Mouse (Mus musculus) liver, embryonic 16.5 days (tissue): ENCODE data around the gene Usp29. TPM values are rescaled to one million over a fixed set of nuclear protein-coding genes. Genes with fewer than 3 reads are reported as not detected.
"Not testable (repeated sequence)": the region's sequence is repeated elsewhere in the genome, so short reads cannot be mapped to it uniquely, and the experiment has no call there.

Experiments
- ATAC-seq: fragments of 200-750 bp; cut with Nextera tagmentation; 2 replicates; pipeline ENCODE4 v1.8.0; 2017; ENCODE audit warnings: low read depth, mild to moderate bottlenecking, moderate number of reproducible peaks, moderate library complexity
- H3K27ac ChIP-seq: fragments of 300-500 bp; sonication (generic); 2 replicates; pipeline ENCODE4 v1.5.1; 2014; ENCODE audit warnings: mild to moderate bottlenecking, low read length
- H3K27me3 ChIP-seq: fragments of 300-500 bp; sonication (generic); 2 replicates; pipeline ENCODE4 v1.6.1; 2014; ENCODE audit warnings: low read depth, low read length, mixed read lengths; ENCODE audit not compliant: control insufficient read depth, insufficient read depth
- H3K36me3 ChIP-seq: fragments of 300-500 bp; sonication (generic); 2 replicates; pipeline ENCODE4 v1.6.1; 2014; ENCODE audit warnings: mild to moderate bottlenecking; ENCODE audit not compliant: control insufficient read depth, insufficient read depth
- H3K4me1 ChIP-seq: fragments of 300-500 bp; sonication (generic); 2 replicates; pipeline ENCODE4 v1.6.1; 2014; ENCODE audit warnings: low read depth, low read length, mixed read lengths; ENCODE audit not compliant: control insufficient read depth
- H3K4me2 ChIP-seq: fragments of 300-500 bp; sonication (generic); 2 replicates; pipeline ENCODE4 v1.6.1; 2014; ENCODE audit warnings: low read depth, low read length, mixed read lengths
- H3K4me3 ChIP-seq: fragments of 300-500 bp; sonication (generic); 2 replicates; pipeline ENCODE4 v1.5.1; 2014; ENCODE audit warnings: low read depth, mild to moderate bottlenecking, low read length
- H3K9ac ChIP-seq: fragments of 300-500 bp; sonication (generic); 2 replicates; pipeline ENCODE4 v1.6.1; 2014; ENCODE audit warnings: low read depth, low read length
- H3K9me3 ChIP-seq: fragments of 300-500 bp; sonication (generic); replicated peaks from 2 replicates; pipeline ENCODE4 v1.6.1; 2016; ENCODE audit warnings: low read length; ENCODE audit not compliant: control insufficient read depth
- WGBS: fragments of 180-500 bp; shearing (Covaris S2); extraction: QIAGEN DNeasy Blood & Tissue Kit; methylation state at CpG from one replicate; pipeline ENCODE4 v1.1.7; 2014; ENCODE audit not compliant: insufficient replicate concordance; 5-methylcytosine and 5-hydroxymethylcytosine counted together
- polyA plus RNA-seq: library from polyadenylated mRNA; unstranded; fragments of >200 nt; fragmentation: Nextera tagmentation; extraction: Ambion mirVana; gene quantifications from 2 replicates; pipeline ENCODE4 v1.2.1, GENCODE M21; 2015

The Usp29 gene
- polyA plus RNA-seq, 1 experiment from 2014 or later = 2.0 TPM

DNA sequence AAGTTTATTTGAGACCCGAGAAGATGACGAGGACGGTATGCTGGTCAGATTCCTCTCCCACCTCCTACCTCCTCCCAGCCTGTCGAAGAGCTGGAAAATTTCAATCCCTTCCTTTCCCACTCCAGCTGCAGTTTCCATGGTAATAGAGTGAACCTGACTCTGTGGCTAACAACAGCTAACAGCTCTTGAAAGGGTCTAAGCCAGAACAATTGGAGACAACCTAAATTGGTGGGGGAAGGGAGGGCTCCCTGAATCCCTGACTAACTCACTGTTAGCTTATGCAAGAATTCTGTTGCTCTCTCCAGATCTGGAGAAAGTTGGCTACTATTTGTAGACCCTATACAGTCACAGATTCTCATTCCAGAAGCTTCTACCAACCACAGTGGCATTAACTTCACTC lies 23.1 kb downstream of the Usp29 start:
- Histone ChIP-seq H3K4me1 (no peaks in the 10 kb centered on the region), H3K4me2 (no peak overlapping the region), H3K4me3 (no peak overlapping the region), H3K27ac (no peak overlapping the region), H3K9me3 (no peaks in the 10 kb centered on the region), H3K27me3 (no peaks in the 10 kb centered on the region), H3K36me3 (no peaks in the 10 kb centered on the region), H3K9ac (no peak overlapping the region)
- WGBS = 35% methylated on average over 4 of the region's 4 CpGs
- no peak for ATAC-seq

DNA sequence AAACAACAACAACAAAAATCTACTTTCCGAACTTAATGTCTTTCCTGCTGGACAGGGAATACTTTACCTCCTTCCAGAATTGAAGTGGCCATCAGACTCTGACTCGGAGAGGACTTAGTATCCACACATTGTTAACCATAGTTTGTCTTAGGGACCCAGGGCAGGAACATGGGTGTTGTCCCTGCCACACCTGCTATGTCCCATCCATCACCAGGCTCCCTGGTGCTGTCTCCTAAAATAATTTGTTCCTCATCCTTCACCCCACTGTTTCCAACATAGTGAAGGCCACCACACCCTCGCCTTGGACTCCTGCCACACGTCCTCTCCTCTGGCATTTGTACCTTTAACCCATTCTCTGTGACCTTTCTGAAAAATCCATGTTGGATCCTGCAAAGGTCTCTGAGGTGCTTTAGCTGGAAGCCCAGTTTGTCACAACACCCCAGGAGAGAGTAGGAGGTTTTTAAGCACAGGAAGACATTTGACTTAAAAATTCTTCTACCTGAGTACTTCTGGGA lies 26.5 kb downstream of the Usp29 start:
- WGBS = 40% methylated on average over 4 of the region's 4 CpGs
- no peak overlapping the region for H3K27ac ChIP-seq

DNA sequence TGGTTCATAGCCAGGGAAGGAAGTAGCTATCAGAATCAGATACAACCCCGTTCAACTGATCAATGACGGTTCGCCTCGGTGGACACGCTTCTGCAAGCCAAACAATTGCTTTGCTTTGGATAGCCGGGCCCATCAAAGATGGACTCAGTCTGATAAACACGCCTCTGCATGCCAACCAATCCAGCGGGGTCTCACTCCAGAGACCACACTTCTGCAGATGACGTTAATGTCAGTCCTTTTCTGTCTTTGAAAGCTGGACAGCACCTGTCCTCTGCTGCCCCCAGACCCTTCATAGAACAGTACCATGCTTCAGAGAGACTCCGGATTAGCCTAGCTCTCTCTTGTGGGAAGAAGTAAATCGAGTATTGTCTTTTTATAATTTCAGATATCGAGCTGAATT lies 29.3 kb downstream of the Usp29 start:
- H3K27ac ChIP-seq = no peak overlapping the region
- WGBS = 64% methylated on average over 12 of the region's 12 CpGs
- H3K27me3 ChIP-seq = no peaks in the 10 kb centered on the region
- H3K9ac ChIP-seq = no peak overlapping the region
- H3K4me2 ChIP-seq = no peak overlapping the region
- no peaks in the 10 kb centered on the region for H3K9me3 ChIP-seq
- no peaks in the 10 kb centered on the region for H3K4me1 ChIP-seq
- ATAC-seq = no peak
- no peaks in the 10 kb centered on the region for H3K36me3 ChIP-seq
- no peak overlapping the region for H3K4me3 ChIP-seq

More for the DNA sequence above, 26.5 kb downstream of the Usp29 start:
- no peaks in the 10 kb centered on the region for H3K9me3 ChIP-seq
- H3K27me3 ChIP-seq = no peaks in the 10 kb centered on the region
- no peaks in the 10 kb centered on the region for H3K4me1 ChIP-seq
- no peaks in the 10 kb centered on the region for H3K36me3 ChIP-seq
- no peak overlapping the region for H3K4me2 ChIP-seq
- H3K9ac ChIP-seq = no peak overlapping the region
- peak; percentile 83 for ATAC-seq
- no peak overlapping the region for H3K4me3 ChIP-seq

GRCm38 (mm10) chr7:6760170-6760569 lies 29.8 kb downstream of the Usp29 start:
- no peak overlapping the region for H3K9ac ChIP-seq
- no peaks in the 10 kb centered on the region for H3K4me1 ChIP-seq
- WGBS = 57% methylated on average over 6 of the region's 6 CpGs
- H3K36me3 ChIP-seq = no peaks in the 10 kb centered on the region
- H3K4me3 ChIP-seq = no peak overlapping the region
- H3K27me3 ChIP-seq = no peaks in the 10 kb centered on the region
- no peak overlapping the region for H3K27ac ChIP-seq
- no peaks in the 10 kb centered on the region for H3K9me3 ChIP-seq
- ATAC-seq = no peak
- H3K4me2 ChIP-seq = no peak overlapping the region

DNA sequence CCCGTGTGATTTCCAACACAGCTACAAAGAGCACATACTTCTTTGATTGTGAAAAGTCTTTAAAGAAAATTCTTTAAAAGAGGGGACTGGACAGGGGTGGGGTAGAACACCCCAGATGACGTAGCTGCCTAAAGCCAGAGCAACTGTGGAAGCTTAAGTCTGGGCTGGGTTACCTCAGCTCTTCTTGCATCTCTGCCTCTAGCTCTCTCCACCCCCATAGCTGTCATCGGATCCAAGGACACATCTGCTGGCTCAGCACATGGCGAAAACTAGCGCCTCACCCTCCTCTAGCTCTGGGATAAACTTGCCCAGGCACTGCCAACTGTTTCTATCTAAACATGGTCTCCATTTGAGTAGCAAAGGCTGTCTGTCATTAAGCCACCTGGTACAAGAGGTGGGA lies 34.9 kb downstream of the Usp29 start:
- no peaks in the 10 kb centered on the region for H3K27me3 ChIP-seq
- H3K4me3 ChIP-seq = no peak overlapping the region
- no peak overlapping the region for H3K9ac ChIP-seq
- WGBS = 57% methylated on average over 5 of the region's 5 CpGs
- H3K27ac ChIP-seq = no peak overlapping the region
- H3K4me1 ChIP-seq = no peaks in the 10 kb centered on the region
- no peaks in the 10 kb centered on the region for H3K36me3 ChIP-seq
- ATAC-seq = no peak
- H3K9me3 ChIP-seq = no peaks in the 10 kb centered on the region
- H3K4me2 ChIP-seq = no peak overlapping the region

- no peaks in the 10 kb centered on the region for H3K27me3 ChIP-seq
- H3K9me3 ChIP-seq = no peaks in the 10 kb centered on the region
- H3K4me1 ChIP-seq = no peaks in the 10 kb centered on the region; the same call in 1 of the 2 replicates
- H3K4me2 ChIP-seq = no peak overlapping the region
- ATAC-seq = peak; percentile 90
- H3K27ac ChIP-seq = peak overlapping the region; percentile 69
- H3K36me3 ChIP-seq = no peaks in the 10 kb centered on the region
- 13% methylated on average over 8 of the region's 8 CpGs for WGBS
- no peak overlapping the region for H3K4me3 ChIP-seq
- no peak overlapping the region for H3K9ac ChIP-seq
Observed at GRCm38 (mm10) chr7:6770286-6770685, 39.9 kb downstream of the Usp29 start.

GRCm38 (mm10) chr7:6773865-6774413 lies 43.6 kb downstream of the Usp29 start:
- 56% methylated on average over 11 of the region's 11 CpGs for WGBS
- not testable (repeated sequence) for H3K4me2 ChIP-seq, H3K9ac ChIP-seq, H3K4me3 ChIP-seq, ATAC-seq, H3K36me3 ChIP-seq, H3K9me3 ChIP-seq, H3K27me3 ChIP-seq, H3K27ac ChIP-seq, H3K4me1 ChIP-seq

DNA sequence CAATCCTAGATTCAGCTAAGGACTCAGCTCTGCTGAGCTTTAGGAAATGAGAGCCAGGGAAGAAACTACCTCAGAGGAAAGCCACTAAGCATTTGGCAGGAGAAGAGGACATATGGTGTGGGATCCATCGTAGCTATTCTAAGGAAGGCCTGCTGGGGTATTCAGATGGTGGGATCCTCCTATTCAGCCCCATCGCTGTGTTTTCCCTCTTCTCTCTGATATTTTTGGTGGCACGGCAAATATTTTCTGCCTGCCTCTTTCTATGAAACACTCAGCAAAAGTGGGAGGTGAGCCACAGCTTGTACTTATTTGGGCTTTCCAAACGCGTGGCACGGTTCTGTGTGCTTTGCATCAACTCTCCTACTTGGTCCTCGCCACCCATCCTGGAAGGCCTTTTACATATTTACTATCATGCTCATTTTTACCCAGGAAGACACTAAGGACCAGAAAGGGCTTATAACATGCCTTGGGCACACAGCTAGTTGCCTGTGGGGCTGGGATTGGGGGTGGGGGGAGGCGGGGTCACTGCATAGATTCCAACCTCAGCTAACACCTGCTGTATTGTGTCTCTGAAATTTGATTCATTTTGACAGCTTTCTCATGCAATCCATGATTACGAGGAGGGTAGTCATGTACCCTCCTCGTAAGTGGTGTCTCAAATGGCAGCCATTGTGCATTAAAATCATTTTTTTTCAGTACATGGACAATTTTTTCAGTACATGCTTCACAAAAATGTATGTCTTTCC lies 46.1 kb downstream of the Usp29 start:
- Histone ChIP-seq H3K36me3 (no peaks in the 10 kb centered on the region), H3K27ac (no peak overlapping the region)

DNA sequence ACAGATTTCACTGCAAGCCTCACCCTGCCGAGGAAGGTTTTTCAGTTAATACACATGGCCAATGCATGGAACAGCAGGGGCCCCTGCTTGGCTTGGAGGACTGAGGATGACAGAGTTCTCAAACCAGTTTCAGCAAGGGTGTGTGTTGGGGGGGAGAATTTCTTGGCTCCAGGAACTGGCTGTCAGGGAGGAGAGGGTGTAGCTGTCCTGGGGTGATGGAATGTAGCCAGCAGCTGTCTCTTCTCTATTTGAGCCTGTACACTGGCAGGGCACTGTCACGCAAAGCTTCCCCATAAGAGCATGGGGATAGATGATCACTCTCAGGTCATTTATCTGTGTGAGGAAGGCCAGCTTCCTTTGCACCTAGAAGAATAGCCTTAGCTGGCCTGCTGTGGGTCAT lies 46.7 kb downstream of the Usp29 start:
- no peak for ATAC-seq
- H3K27ac ChIP-seq = no peak overlapping the region; the same call in 1 of the 2 replicates

More for the DNA sequence above, 46.1 kb downstream of the Usp29 start:
- Histone ChIP-seq H3K9ac (no peak overlapping the region), H3K4me2 (no peak overlapping the region), H3K4me1 (no peaks in the 10 kb centered on the region; the same call in 1 of the 2 replicates), H3K4me3 (no peak overlapping the region), H3K27me3 (no peaks in the 10 kb centered on the region), H3K9me3 (no peaks in the 10 kb centered on the region)
- WGBS = 70% methylated on average over 10 of the region's 10 CpGs
- ATAC-seq = no peak

More for the DNA sequence above, 46.7 kb downstream of the Usp29 start:
- H3K4me2 ChIP-seq = no peak overlapping the region
- 62% methylated on average over 2 of the region's 2 CpGs for WGBS
- no peak overlapping the region for H3K9ac ChIP-seq
- H3K27me3 ChIP-seq = no peaks in the 10 kb centered on the region
- H3K9me3 ChIP-seq = no peaks in the 10 kb centered on the region
- no peak overlapping the region for H3K4me3 ChIP-seq
- H3K36me3 ChIP-seq = no peaks in the 10 kb centered on the region
- H3K4me1 ChIP-seq = no peaks in the 10 kb centered on the region; the same call in 1 of the 2 replicates
